Mouse (Mus musculus) thymus, adult 2 months (tissue): Measurements from ENCODE around the gene Cdk4.

Experiments used
- CTCF ChIP-seq: fragments of 200-500 bp; IDR thresholded peaks from 2 replicates; pipeline ENCODE4 v1.5.1; 2012; ENCODE audit warnings: mild to moderate bottlenecking, control low read depth, low read length, moderate library complexity, borderline replicate concordance; ENCODE audit not compliant: control insufficient read depth, poor library complexity, insufficient read depth; ENCODE audit errors: extremely low read depth
- POLR2A ChIP-seq: fragments of 200-500 bp; IDR thresholded peaks from 2 replicates; pipeline ENCODE4 v1.6.1; 2012; ENCODE audit warnings: mild to moderate bottlenecking, low read length, control low read depth, moderate library complexity; ENCODE audit not compliant: control insufficient read depth, poor library complexity, insufficient read depth; ENCODE audit errors: extremely low read depth

DNA sequence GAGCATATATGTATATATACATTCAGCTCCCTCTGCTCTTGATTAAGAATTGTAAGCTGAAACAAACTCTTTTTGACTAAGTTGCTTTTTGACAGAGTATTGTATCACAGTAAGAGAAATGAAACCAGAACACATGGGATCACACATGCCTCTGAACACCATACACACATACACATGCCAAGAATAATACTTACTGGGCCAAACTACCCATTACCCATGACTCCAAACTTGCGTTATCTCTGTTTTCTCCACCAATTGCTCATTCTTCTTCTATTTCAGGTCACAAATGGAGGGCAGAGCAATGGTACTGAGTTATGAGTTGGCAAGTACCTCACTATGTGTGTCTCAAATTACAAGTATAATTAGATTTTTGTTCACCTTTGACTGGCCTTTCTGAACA, 10.6 kb downstream of the Cdk4 start:
- TF ChIP-seq CTCF: no peak
- no peak for TF ChIP-seq POLR2A
